Comparison of ENCODE assay signal across 8 mouse cellular contexts in the genomic region with DNA sequence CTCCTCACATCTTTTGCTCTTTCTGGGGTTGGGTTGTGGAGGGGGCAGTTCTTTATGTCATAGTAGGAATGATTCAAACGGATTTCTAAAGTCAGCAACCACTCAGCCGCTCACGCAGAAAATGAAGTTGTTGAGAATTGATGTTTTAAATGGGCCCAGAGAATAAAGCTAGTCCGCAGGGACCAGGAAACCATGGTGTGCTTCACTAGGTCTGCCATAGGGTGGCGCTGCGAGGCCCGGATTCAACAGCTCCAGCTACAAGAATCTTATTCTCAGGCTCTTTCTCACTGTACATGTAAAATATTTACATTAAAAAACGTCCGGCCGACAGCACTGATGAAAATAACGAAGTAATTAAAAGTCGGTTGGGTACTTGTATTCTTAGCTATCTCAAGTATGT.
DNase-seq lines count a peak whose midpoint lies in the region; ATAC-seq and TF ChIP-seq lines count a peak whose summit lies in the region.

No protein-coding gene starts in this region.

- H3K4me1 ChIP-seq in intestine, embryonic 14.5 days (replicated peaks; ENCODE audit: control insufficient read depth, insufficient read depth, low read length), result no peaks in the 10 kb centered on the region
- H3K4me1 ChIP-seq in intestine, embryonic 15.5 days (replicated peaks), result no peaks in the 10 kb centered on the region
- H3K4me1 ChIP-seq in embryonic fibroblast, embryonic 13.5 days (ENCODE audit: control insufficient read depth, insufficient read depth, low read length), result no peaks in the 10 kb centered on the region
- no peaks in the 10 kb centered on the region for H3K4me1 ChIP-seq in hindbrain, postnatal 0 days (ENCODE audit: insufficient read depth, low read length)
- H3K4me1 ChIP-seq in liver, postnatal 0 days (ENCODE audit: insufficient read depth), result no peaks in the 10 kb centered on the region

- 14% methylated on average over 12 of the region's 12 CpGs for WGBS in intestine, embryonic 14.5 days
- WGBS in intestine, embryonic 15.5 days, result 13% methylated on average over 12 of the region's 12 CpGs
- WGBS in hindbrain, postnatal 0 days, result 12% methylated on average over 12 of the region's 12 CpGs
- WGBS in liver, postnatal 0 days (ENCODE audit: insufficient replicate concordance), result 16% methylated on average over 12 of the region's 12 CpGs

- H3K36me3 ChIP-seq in intestine, embryonic 14.5 days (ENCODE audit: control insufficient read depth, insufficient read depth, low read length), result no peaks in the 10 kb centered on the region
- H3K36me3 ChIP-seq in intestine, embryonic 15.5 days, result no peaks in the 10 kb centered on the region
- no peaks in the 10 kb centered on the region for H3K36me3 ChIP-seq in hindbrain, postnatal 0 days (ENCODE audit: insufficient read depth, low read length)
- no peaks in the 10 kb centered on the region for H3K36me3 ChIP-seq in liver, postnatal 0 days (replicated peaks; ENCODE audit: insufficient read depth, low read length)

- H3K9ac ChIP-seq in intestine, embryonic 14.5 days (ENCODE audit: low read length), result no peak overlapping the region
- H3K9ac ChIP-seq in intestine, embryonic 15.5 days, result no peak overlapping the region
- no peak overlapping the region for H3K9ac ChIP-seq in hindbrain, postnatal 0 days (replicated peaks; ENCODE audit: low read length)
- no peak overlapping the region for H3K9ac ChIP-seq in liver, postnatal 0 days (replicated peaks)

- no peak for ATAC-seq in intestine, embryonic 14.5 days (replicated peaks; ENCODE audit: low FRiP score, low TSS enrichment, low read depth)
- ATAC-seq in intestine, embryonic 15.5 days, result no peak
- peak; percentile 76; the same call in 1 of the 2 replicates for ATAC-seq in hindbrain, postnatal 0 days
- no peak for ATAC-seq in liver, postnatal 0 days

- no peak for TF ChIP-seq EP300 in liver, postnatal 0 days (IDR thresholded peaks at IDR 0.05; ENCODE audit: low read depth)

- no peaks in the 10 kb centered on the region for H3K9me3 ChIP-seq in intestine, embryonic 14.5 days (ENCODE audit: control insufficient read depth, low read length)
- H3K9me3 ChIP-seq in intestine, embryonic 15.5 days, result no peaks in the 10 kb centered on the region
- H3K9me3 ChIP-seq in hindbrain, postnatal 0 days (ENCODE audit: low read length), result no peaks in the 10 kb centered on the region
- H3K9me3 ChIP-seq in liver, postnatal 0 days (ENCODE audit: low read length), result no peaks in the 10 kb centered on the region

- peaks cover 18% of the 10 kb centered on the region; the same call in 1 of the 2 replicates for H3K27me3 ChIP-seq in intestine, embryonic 14.5 days (replicated peaks; ENCODE audit: control insufficient read depth, insufficient read depth, low read length)
- 0 out of 2 replicates have a peak, but pooled peaks cover 3% of the 10 kb centered on the region for H3K27me3 ChIP-seq in intestine, embryonic 15.5 days (replicated peaks)
- no peaks in the 10 kb centered on the region for H3K27me3 ChIP-seq in hindbrain, postnatal 0 days (ENCODE audit: insufficient read depth, low read length)
- no peaks in the 10 kb centered on the region; the same call in 1 of the 2 replicates for H3K27me3 ChIP-seq in liver, postnatal 0 days (ENCODE audit: insufficient read depth, low read length)

- TF ChIP-seq CTCF in embryonic fibroblast, embryonic 13.5 days (IDR thresholded peaks at IDR 0.05; ENCODE audit: borderline replicate concordance, insufficient read depth, low read length), result peak; percentile 58
- TF ChIP-seq CTCF in hindbrain, postnatal 0 days (IDR thresholded peaks at IDR 0.05; ENCODE audit: low read depth), result peak; percentile 80
- TF ChIP-seq CTCF in liver, postnatal 0 days (IDR thresholded peaks at IDR 0.05; ENCODE audit: low read depth), result peak; percentile 39

- TF ChIP-seq POLR2A in embryonic fibroblast, embryonic 13.5 days (IDR thresholded peaks at IDR 0.05; ENCODE audit: low read depth, low read length), result no peak

- H3K4me3 ChIP-seq in intestine, embryonic 14.5 days (ENCODE audit: low read depth, low read length), result no peak overlapping the region
- H3K4me3 ChIP-seq in intestine, embryonic 15.5 days (replicated peaks), result no peak overlapping the region
- no peak overlapping the region for H3K4me3 ChIP-seq in embryonic fibroblast, embryonic 13.5 days (ENCODE audit: insufficient read depth, low read length)
- H3K4me3 ChIP-seq in hindbrain, postnatal 0 days (ENCODE audit: low read length), result no peak overlapping the region
- H3K4me3 ChIP-seq in liver, postnatal 0 days (ENCODE audit: low read depth, low read length), result no peak overlapping the region

- H3K4me2 ChIP-seq in intestine, embryonic 14.5 days (ENCODE audit: low read length), result no peak overlapping the region
- no peak overlapping the region for H3K4me2 ChIP-seq in intestine, embryonic 15.5 days (replicated peaks)
- H3K4me2 ChIP-seq in hindbrain, postnatal 0 days (ENCODE audit: low read depth, low read length), result no peak overlapping the region
- H3K4me2 ChIP-seq in liver, postnatal 0 days (ENCODE audit: low read depth, low read length), result no peak overlapping the region

- H3K27ac ChIP-seq in intestine, embryonic 14.5 days (ENCODE audit: low read depth), result no peak overlapping the region
- H3K27ac ChIP-seq in intestine, embryonic 15.5 days, result no peak overlapping the region
- H3K27ac ChIP-seq in embryonic fibroblast, embryonic 13.5 days (ENCODE audit: insufficient read depth, low read length), result no peak overlapping the region
- no peak overlapping the region for H3K27ac ChIP-seq in hindbrain, postnatal 0 days
- H3K27ac ChIP-seq in liver, postnatal 0 days (ENCODE audit: low read depth), result no peak overlapping the region

- DNase-seq in intestine, embryonic 14.5 days (ENCODE audit: low spot score), result peak; percentile 80
- DNase-seq in R1 (ENCODE audit: low read depth, low spot score), result peak; percentile 54
- peak; percentile 80 for DNase-seq in hindbrain, postnatal 0 days (ENCODE audit: low spot score)
- peak; percentile 23 for DNase-seq in liver, postnatal 0 days
- peak; percentile 63 for DNase-seq in right cerebral cortex, postnatal 25 days
- no peak for DNase-seq in thymus, postnatal 36 days

Comparison
In these comparisons a context has a peak if more than half of its experiments do, and no peak if none do; other contexts are left out.
1. DNase-seq: peak in intestine, embryonic 14.5 days (single experiment), R1 (single experiment), hindbrain, postnatal 0 days (single experiment), liver, postnatal 0 days (single experiment) and right cerebral cortex, postnatal 25 days (single experiment); none in thymus, postnatal 36 days (0 of 2).
2. Peak in every context shown above with its lines, with median percentiles within 50 percentile points of each other: CTCF ChIP-seq.